Mouse (Mus musculus): ENCODE measurements at regions not wholly inside any gene's neighbourhood (a gene's known extent, or its start where the extent isn't known, plus 50 kb on each side); places are given as distances from the start of the nearest gene placed in this dataset.
"Not testable (repeated sequence)": the region's sequence is repeated elsewhere in the genome, so short reads cannot be mapped to it uniquely, and the experiment has no call there.

- no peak for ATAC-seq (replicated peaks; ENCODE audit: low FRiP score, low TSS enrichment, poor library complexity, severe bottlenecking)
Measured at GRCm38 (mm10) chr2:63580489-63581139, 396.5 kb upstream of the Kcnh7 start.

GRCm38 (mm10) chr2:63575172-63575571 is 391.1 kb upstream of the Kcnh7 start:
- no peak for ATAC-seq (replicated peaks; ENCODE audit: low FRiP score, low TSS enrichment, poor library complexity, severe bottlenecking)

GRCm38 (mm10) chr2:63574008-63574703 is 390.1 kb upstream of the Kcnh7 start:
- ATAC-seq (replicated peaks; ENCODE audit: low FRiP score, low TSS enrichment, poor library complexity, severe bottlenecking) = no peak

GRCm38 (mm10) chr2:63573015-63573807 is 389.1 kb upstream of the Kcnh7 start:
- ATAC-seq (replicated peaks; ENCODE audit: low FRiP score, low TSS enrichment, poor library complexity, severe bottlenecking) = no peak

- no peak for ATAC-seq (replicated peaks; ENCODE audit: low FRiP score, low TSS enrichment, poor library complexity, severe bottlenecking)
Measured at GRCm38 (mm10) chr2:63556858-63557419, 372.9 kb upstream of the Kcnh7 start.

- ATAC-seq (replicated peaks; ENCODE audit: low FRiP score, low TSS enrichment, poor library complexity, severe bottlenecking) = not testable (repeated sequence)
Measured at GRCm38 (mm10) chr2:63541836-63542235, 357.7 kb upstream of the Kcnh7 start.

- ATAC-seq (replicated peaks; ENCODE audit: low FRiP score, low TSS enrichment, poor library complexity, severe bottlenecking) = no peak
Measured at GRCm38 (mm10) chr2:63518534-63518933, 334.4 kb upstream of the Kcnh7 start.

GRCm38 (mm10) chr2:63513554-63514226 is 329.6 kb upstream of the Kcnh7 start:
- no peak for ATAC-seq (replicated peaks; ENCODE audit: low FRiP score, low TSS enrichment, poor library complexity, severe bottlenecking)

- no peak for ATAC-seq (replicated peaks; ENCODE audit: low FRiP score, low TSS enrichment, poor library complexity, severe bottlenecking)
Measured at GRCm38 (mm10) chr2:63503939-63504338, 319.9 kb upstream of the Kcnh7 start.

GRCm38 (mm10) chr2:63476411-63476810 is 292.3 kb upstream of the Kcnh7 start:
- no peak for ATAC-seq (replicated peaks; ENCODE audit: low FRiP score, low TSS enrichment, poor library complexity, severe bottlenecking)

- ATAC-seq (replicated peaks; ENCODE audit: low FRiP score, low TSS enrichment, poor library complexity, severe bottlenecking) = no peak
Measured at GRCm38 (mm10) chr2:63475255-63475654, 291.2 kb upstream of the Kcnh7 start.

- peak; percentile 65; the same call in 1 of the 2 replicates for ATAC-seq (replicated peaks; ENCODE audit: low FRiP score, low TSS enrichment, poor library complexity, severe bottlenecking)
Measured at GRCm38 (mm10) chr2:63473699-63474098, 289.6 kb upstream of the Kcnh7 start.

- no peak for ATAC-seq (replicated peaks; ENCODE audit: low FRiP score, low TSS enrichment, poor library complexity, severe bottlenecking)
Measured at GRCm38 (mm10) chr2:63472248-63472647, 288.2 kb upstream of the Kcnh7 start.

GRCm38 (mm10) chr2:63459112-63459511 is 275.0 kb upstream of the Kcnh7 start:
- ATAC-seq (replicated peaks; ENCODE audit: low FRiP score, low TSS enrichment, poor library complexity, severe bottlenecking) = no peak

- no peak for ATAC-seq (replicated peaks; ENCODE audit: low FRiP score, low TSS enrichment, poor library complexity, severe bottlenecking)
Measured at GRCm38 (mm10) chr2:63454263-63455011, 270.4 kb upstream of the Kcnh7 start.

- ATAC-seq (replicated peaks; ENCODE audit: low FRiP score, low TSS enrichment, poor library complexity, severe bottlenecking) = no peak
Measured at GRCm38 (mm10) chr2:63452891-63453290, 268.8 kb upstream of the Kcnh7 start.

GRCm38 (mm10) chr2:63452164-63452563 is 268.1 kb upstream of the Kcnh7 start:
- no peak for ATAC-seq (replicated peaks; ENCODE audit: low FRiP score, low TSS enrichment, poor library complexity, severe bottlenecking)

GRCm38 (mm10) chr2:63434327-63434726 is 250.2 kb upstream of the Kcnh7 start:
- no peak for ATAC-seq (replicated peaks; ENCODE audit: low FRiP score, low TSS enrichment, poor library complexity, severe bottlenecking)

- ATAC-seq (replicated peaks; ENCODE audit: low FRiP score, low TSS enrichment, poor library complexity, severe bottlenecking) = no peak
Measured at GRCm38 (mm10) chr2:63405405-63405804, 221.3 kb upstream of the Kcnh7 start.
